Mouse (Mus musculus) CH12.LX (cell line): ENCODE measurements at regions not wholly inside any gene's neighbourhood (a gene's known extent, or its start where the extent isn't known, plus 50 kb on each side); places are given as distances from the start of the nearest gene placed in this dataset.

Source experiments
- DNase-seq: peaks from one replicate; pipeline ENCODE4 v3.0.0-alpha.2; 2013; ENCODE audit errors: extremely low read depth
- H3K27ac ChIP-seq: 2 replicates; pipeline ENCODE4 v1.5.1; 2012; ENCODE audit warnings: low read depth, mild to moderate bottlenecking, control low read depth, moderate library complexity; ENCODE audit not compliant: insufficient read depth
- H3K27me3 ChIP-seq: replicated peaks from 2 replicates; pipeline ENCODE3; 2012; ENCODE audit warnings: inconsistent platforms
- H3K36me3 ChIP-seq, 2 experiments: replicated peaks in 1 of 2; 2 replicates each; pipeline versions ENCODE3 to v1.6.1; 2012; ENCODE audit warnings: inconsistent platforms in 1 of 2, low read length in 1 of 2, mild to moderate bottlenecking in 1 of 2, mixed read lengths in 1 of 2, moderate library complexity in 1 of 2; ENCODE audit not compliant: control insufficient read depth in 1 of 2, insufficient read depth in 1 of 2
- H3K4me1 ChIP-seq, 2 experiments: 2 replicates each; pipeline ENCODE4 v1.6.1; 2012; ENCODE audit warnings: inconsistent platforms in 1 of 2, moderate library complexity in 1 of 2; ENCODE audit not compliant: insufficient read depth in 2 of 2, control insufficient read depth in 1 of 2
- H3K4me2 ChIP-seq: 2 replicates; pipeline ENCODE4 v1.6.1; 2012; ENCODE audit warnings: low read depth, mild to moderate bottlenecking, control low read depth; ENCODE audit not compliant: poor library complexity, insufficient read depth, severe bottlenecking
- H3K4me3 ChIP-seq, 3 experiments: fragments of 150-350 bp in 1 of 3; sonication (generic) in 1 of 3; replicated peaks in 1 of 3; 2 replicates each; pipeline versions ENCODE3 to v1.5.1; 2011 to 2012; ENCODE audit warnings: low read depth in 2 of 3, low read length in 2 of 3, mild to moderate bottlenecking in 2 of 3, moderate library complexity in 2 of 3, control low read depth in 1 of 3, improper control_type of control experiment in 1 of 3, inconsistent platforms in 1 of 3, mixed read lengths in 1 of 3; ENCODE audit not compliant: poor library complexity in 1 of 3
- H3K79me2 ChIP-seq: replicated peaks from 2 replicates; pipeline ENCODE4 v1.6.1; 2012; ENCODE audit warnings: mild to moderate bottlenecking, moderate library complexity; ENCODE audit not compliant: control insufficient read depth, poor library complexity, insufficient read depth, severe bottlenecking; ENCODE audit errors: extremely low read depth
- H3K9ac ChIP-seq: 2 replicates; pipeline ENCODE4 v1.6.1; 2012; ENCODE audit warnings: low read depth, mild to moderate bottlenecking, control low read depth, moderate library complexity; ENCODE audit not compliant: insufficient read depth
- H3K9me3 ChIP-seq: replicated peaks from 2 replicates; pipeline ENCODE3; 2012; ENCODE audit warnings: low read length, inconsistent platforms, mixed read lengths
- CHD1 ChIP-seq: IDR thresholded peaks from 2 replicates; pipeline ENCODE4 v1.6.1; 2012; ENCODE audit warnings: low read depth, low read length, improper control_type of control experiment, inconsistent platforms
- CHD2 ChIP-seq: IDR thresholded peaks from 2 replicates; pipeline ENCODE4 v1.6.1; 2011; ENCODE audit warnings: low read length, improper control_type of control experiment
- CTCF ChIP-seq, 2 experiments: IDR thresholded peaks in 1 of 2; conservative IDR thresholded peaks in 1 of 2; 2 replicates each; pipeline ENCODE4 v1.5.1; 2011 to 2012; ENCODE audit warnings: low read depth in 2 of 2, low read length in 2 of 2, improper control_type of control experiment in 1 of 2, inconsistent platforms in 1 of 2, mild to moderate bottlenecking in 1 of 2, moderate library complexity in 1 of 2
- E2F4 ChIP-seq: IDR thresholded peaks from 2 replicates; pipeline ENCODE4 v1.6.1; 2011; ENCODE audit warnings: low read depth, low read length, improper control_type of control experiment; ENCODE audit not compliant: insufficient replicate concordance
- ELF1 ChIP-seq: IDR thresholded peaks from 2 replicates; pipeline ENCODE4 v1.6.1; 2014; ENCODE audit warnings: low read depth, mild to moderate bottlenecking, inconsistent platforms, low read length, improper control_type of control experiment
- GABPA ChIP-seq: IDR thresholded peaks from 2 replicates; pipeline ENCODE4 v1.6.1; 2012; ENCODE audit warnings: low read depth, low read length, improper control_type of control experiment, inconsistent platforms; ENCODE audit not compliant: insufficient replicate concordance
- HCFC1 ChIP-seq: IDR thresholded peaks from 2 replicates; pipeline ENCODE4 v1.6.1; 2012; ENCODE audit warnings: low read depth, mild to moderate bottlenecking, inconsistent platforms, low read length, improper control_type of control experiment
- JUN ChIP-seq: IDR thresholded peaks from 2 replicates; pipeline ENCODE4 v1.6.1; 2011; ENCODE audit warnings: low read depth, mild to moderate bottlenecking, low read length, improper control_type of control experiment, moderate library complexity; ENCODE audit not compliant: insufficient read depth
- JUND ChIP-seq: conservative IDR thresholded peaks from 2 replicates; pipeline ENCODE4 v1.6.1; 2011; ENCODE audit warnings: low read depth, low read length, improper control_type of control experiment
- MAFK ChIP-seq: IDR thresholded peaks from 2 replicates; pipeline ENCODE4 v1.6.1; 2011; ENCODE audit warnings: low read length, improper control_type of control experiment; ENCODE audit not compliant: insufficient replicate concordance
- MAX ChIP-seq: IDR thresholded peaks from 2 replicates; pipeline ENCODE4 v1.6.1; 2011; ENCODE audit warnings: low read length, improper control_type of control experiment
- MAZ ChIP-seq: IDR thresholded peaks from 2 replicates; pipeline ENCODE4 v1.6.1; 2012; ENCODE audit warnings: low read depth, mild to moderate bottlenecking, inconsistent platforms, low read length, improper control_type of control experiment, moderate library complexity
- MYC ChIP-seq: IDR thresholded peaks from 2 replicates; pipeline ENCODE4 v1.6.1; 2011; ENCODE audit warnings: low read depth, mild to moderate bottlenecking, improper control_type of control experiment, low read length
- PAX5 ChIP-seq: IDR thresholded peaks from 2 replicates; pipeline ENCODE4 v1.6.1; 2012; ENCODE audit warnings: low read length, inconsistent platforms, mixed read lengths
- POLR2A ChIP-seq: IDR thresholded peaks from 2 replicates; pipeline ENCODE4 v1.6.1; 2011; ENCODE audit warnings: low read depth, mild to moderate bottlenecking, improper control_type of control experiment, low read length
- POLR2AphosphoS2 ChIP-seq: IDR thresholded peaks from 2 replicates; pipeline ENCODE4 v1.6.1; 2011; ENCODE audit warnings: low read depth, low read length, improper control_type of control experiment
- RAD21 ChIP-seq: IDR thresholded peaks from 2 replicates; pipeline ENCODE4 v1.6.1; 2011; ENCODE audit warnings: low read depth, mild to moderate bottlenecking, low read length, improper control_type of control experiment, moderate library complexity
- RCOR1 ChIP-seq: conservative IDR thresholded peaks from 2 replicates; pipeline ENCODE4 v1.6.1; 2012; ENCODE audit warnings: low read depth, mild to moderate bottlenecking, inconsistent platforms, low read length, improper control_type of control experiment
- SIN3A ChIP-seq: IDR thresholded peaks from 2 replicates; pipeline ENCODE4 v1.6.1; 2012; ENCODE audit warnings: low read length, improper control_type of control experiment, inconsistent platforms
- TBP ChIP-seq: conservative IDR thresholded peaks from 2 replicates; pipeline ENCODE4 v1.6.1; 2011; ENCODE audit warnings: low read depth, low read length, improper control_type of control experiment
- USF1 ChIP-seq: IDR thresholded peaks from 2 replicates; pipeline ENCODE4 v1.6.1; 2014; ENCODE audit warnings: low read depth, mild to moderate bottlenecking, inconsistent platforms, low read length, improper control_type of control experiment
- USF2 ChIP-seq: conservative IDR thresholded peaks from 2 replicates; pipeline ENCODE4 v1.6.1; 2011; ENCODE audit warnings: low read depth, low read length, improper control_type of control experiment
- ZKSCAN1 ChIP-seq: IDR thresholded peaks from 2 replicates; pipeline ENCODE4 v1.6.1; 2012; ENCODE audit warnings: low read depth, inconsistent platforms, low read length, improper control_type of control experiment, borderline replicate concordance
- ZMIZ1 ChIP-seq: IDR thresholded peaks from 2 replicates; pipeline ENCODE4 v1.6.1; 2012; ENCODE audit warnings: low read depth, mild to moderate bottlenecking, inconsistent platforms, low read length, improper control_type of control experiment
- dilution Hi-C: fragments of 300-500 bp; cut with MboI; formaldehyde crosslinking; loops from 2 replicates; pipeline ENCODE4 v1.14.3; 2020; ENCODE audit warnings: low sequenced_read_pairs; ENCODE audit not compliant: extremely low pct_unique_long_range_greater_than_20kb, extremely low pct_ligation_motif_present
- in situ Hi-C: fragments of 300-500 bp; cut with MboI; formaldehyde crosslinking; loops from 3 replicates; pipeline ENCODE4 v1.14.3; 2019; ENCODE audit warnings: low sequenced_read_pairs, low pct_ligation_motif_present, low pct_unique_long_range_greater_than_20kb, mixed read lengths

- in situ Hi-C loops (no loop called here), dilution Hi-C loops (no loop called here)
- Histone ChIP-seq H3K79me2 (no peaks in the 10 kb centered on the region), H3K9me3 (peaks cover 31% of the 10 kb centered on the region), H3K4me3 (no peak overlapping the region), H3K9ac (no peak overlapping the region), H3K27me3 (no peaks in the 10 kb centered on the region), H3K36me3 (no peaks in the 10 kb centered on the region), H3K27ac (no peak overlapping the region), H3K4me1 (no peaks in the 10 kb centered on the region), H3K4me2 (no peak overlapping the region)
- DNase-seq = no peak
- TF ChIP-seq PAX5 = no peak
- TF ChIP-seq MYC = no peak
- no peak for TF ChIP-seq GABPA
- no peak for TF ChIP-seq CHD1
- TF ChIP-seq RCOR1 = no peak
- no peak for TF ChIP-seq TBP
- no peak for TF ChIP-seq ZKSCAN1
- no peak for TF ChIP-seq MAZ
- no peak for TF ChIP-seq JUND
- no peak for TF ChIP-seq CTCF (conservative IDR thresholded peaks at IDR 0.05 in 1 of 2, IDR thresholded peaks at IDR 0.05 in 1 of 2; ENCODE audit: low read depth in 2 of 2, low read length in 2 of 2)
- no peak for TF ChIP-seq USF2
- TF ChIP-seq CHD2 = no peak
- no peak for TF ChIP-seq E2F4
- no peak for TF ChIP-seq ELF1
- TF ChIP-seq MAFK = no peak
- TF ChIP-seq ZMIZ1 = no peak
- no peak for TF ChIP-seq SIN3A
- no peak for TF ChIP-seq RAD21
- TF ChIP-seq JUN = no peak
- no peak for TF ChIP-seq USF1
Observed at GRCm38 (mm10) chr15:50997209-50997763, 2887.4 kb upstream of the Gm7489 start.

GRCm38 (mm10) chr15:51038968-51039367 is 2845.7 kb upstream of the Gm7489 start:
- H3K4me1 ChIP-seq = no peaks in the 10 kb centered on the region
- in situ Hi-C loops = no loop called here

More at GRCm38 (mm10) chr15:51038968-51039367, 2845.7 kb upstream of the Gm7489 start:
- H3K27ac ChIP-seq = no peak overlapping the region
- H3K27me3 ChIP-seq = no peaks in the 10 kb centered on the region
- dilution Hi-C loops = no loop called here
- H3K4me3 ChIP-seq = no peak overlapping the region
- peaks cover 11% of the 10 kb centered on the region for H3K9me3 ChIP-seq
- no peak for TF ChIP-seq RAD21
- no peak for TF ChIP-seq JUND
- TF ChIP-seq MAX = no peak
- TF ChIP-seq USF1 = no peak
- no peak for TF ChIP-seq MYC
- no peak for TF ChIP-seq RCOR1
- no peak for TF ChIP-seq POLR2AphosphoS2
- no peak for TF ChIP-seq POLR2A
- TF ChIP-seq SIN3A = no peak
- no peak for TF ChIP-seq TBP
- no peak for TF ChIP-seq PAX5
- TF ChIP-seq ZKSCAN1 = no peak
- no peak for TF ChIP-seq HCFC1
- TF ChIP-seq, all 38 proteins: peak for 0
- Histone ChIP-seq H3K9ac (no peak overlapping the region), H3K4me2 (no peak overlapping the region), H3K36me3 (no peaks in the 10 kb centered on the region), H3K79me2 (no peaks in the 10 kb centered on the region)
- DNase-seq = no peak
